Mouse (Mus musculus) embryonic facial prominence, embryonic 12.5 days (tissue): ENCODE data around the gene Asb4. TPM values are rescaled to one million over a fixed set of nuclear protein-coding genes. Genes with fewer than 3 reads are reported as not detected.
"Not testable (repeated sequence)": the region's sequence is repeated elsewhere in the genome, so short reads cannot be mapped to it uniquely, and the experiment has no call there.

Source experiments
- ATAC-seq: fragments of 200-750 bp; cut with Nextera tagmentation; 2 replicates; pipeline ENCODE4 v1.8.0; 2017; ENCODE audit not compliant: insufficient number of reproducible peaks, insufficient read depth, low FRiP score, low TSS enrichment
- H3K27ac ChIP-seq: fragments of 300-500 bp; sonication (generic); 2 replicates; pipeline ENCODE4 v1.5.1; 2016; ENCODE audit warnings: mild to moderate bottlenecking
- H3K27me3 ChIP-seq: fragments of 300-500 bp; sonication (generic); 2 replicates; pipeline ENCODE4 v1.6.1; 2016; ENCODE audit warnings: mild to moderate bottlenecking, moderate library complexity
- H3K36me3 ChIP-seq: fragments of 300-500 bp; sonication (generic); 2 replicates; pipeline ENCODE4 v1.6.1; 2016; ENCODE audit warnings: mild to moderate bottlenecking
- H3K4me1 ChIP-seq: fragments of 300-500 bp; sonication (generic); 2 replicates; pipeline ENCODE4 v1.6.1; 2016
- H3K4me2 ChIP-seq: fragments of 300-500 bp; sonication (generic); replicated peaks from 2 replicates; pipeline ENCODE4 v1.6.1; 2016; ENCODE audit warnings: mild to moderate bottlenecking, moderate library complexity
- H3K4me3 ChIP-seq: fragments of 300-500 bp; sonication (generic); 2 replicates; pipeline ENCODE4 v1.5.1; 2016; ENCODE audit warnings: mild to moderate bottlenecking
- H3K9ac ChIP-seq: fragments of 300-500 bp; sonication (generic); 2 replicates; pipeline ENCODE4 v1.6.1; 2016; ENCODE audit warnings: mild to moderate bottlenecking, moderate library complexity
- H3K9me3 ChIP-seq: fragments of 300-500 bp; sonication (generic); 2 replicates; pipeline ENCODE4 v1.6.1; 2016; ENCODE audit warnings: mild to moderate bottlenecking, moderate library complexity
- WGBS: fragments of 180-500 bp; shearing (Covaris S2); methylation state at CpG from one replicate; pipeline ENCODE4 v1.1.7; 2016; 5-methylcytosine and 5-hydroxymethylcytosine counted together
- polyA plus RNA-seq: library from polyadenylated mRNA; unstranded; fragments of >200 nt; fragmentation: Nextera tagmentation; extraction: Ambion mirVana; gene quantifications from 2 replicates; pipeline ENCODE4 v1.2.1, GENCODE M21; 2016

The Asb4 gene
- 60.3 and 66.7 TPM in 2 replicates for polyA plus RNA-seq

DNA sequence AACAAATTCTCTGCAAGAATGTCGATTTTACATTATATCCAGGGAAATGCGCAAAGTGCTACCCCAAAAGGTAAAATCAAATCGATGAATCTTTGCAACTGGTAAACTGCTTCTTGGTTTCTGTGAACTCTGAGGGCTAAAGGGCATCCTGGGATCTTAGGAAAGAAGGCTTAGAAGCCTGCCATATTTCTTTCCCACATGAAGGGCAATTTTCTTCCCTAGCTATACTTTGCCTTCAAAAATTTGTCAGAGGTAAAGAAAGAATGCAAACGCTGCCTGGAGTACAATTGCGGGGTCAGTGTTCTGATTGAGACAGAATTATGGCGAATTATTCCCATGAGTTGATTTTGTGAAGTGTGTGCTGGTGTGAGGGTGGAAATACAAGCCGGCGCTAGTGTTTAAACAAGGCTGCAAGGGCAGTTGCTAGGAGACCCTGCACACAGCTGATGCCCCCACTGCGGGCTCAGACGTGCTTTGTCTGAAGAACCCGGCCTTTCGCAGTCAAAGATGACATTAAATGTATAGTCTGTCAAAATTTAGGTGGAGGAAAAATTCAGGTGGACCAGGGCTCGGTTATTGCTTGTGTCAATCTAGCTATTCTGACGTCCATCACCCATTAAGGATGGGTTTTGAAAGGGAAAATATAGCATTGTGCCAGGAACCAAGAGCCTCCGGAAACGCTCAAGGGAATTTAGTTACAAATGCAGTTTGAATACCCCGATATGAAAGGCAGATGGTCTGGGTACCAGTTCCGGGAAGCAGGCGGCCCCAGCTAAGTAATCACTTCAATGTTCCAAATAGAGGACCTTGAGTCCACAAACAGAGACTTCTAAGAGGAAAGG is at the start of gene Asb4:
Gene Asb4 (plus strand): TSS at position 51 of the 842 bp plus-strand sequence.
- WGBS = 4% methylated on average over 19 of the region's 19 CpGs
- Histone ChIP-seq H3K27me3 (no peaks in the 10 kb centered on the region), H3K4me2 (peak within 1 kb of the TSS; percentile 57), H3K9me3 (no peaks in the 10 kb centered on the region), H3K9ac (peak within 1 kb of the TSS; percentile 19; the same call in 1 of the 2 replicates), H3K27ac (peak within 1 kb of the TSS; percentile 81), H3K4me1 (peaks cover 36% of the 10 kb centered on the region), H3K36me3 (no peaks in the 10 kb centered on the region), H3K4me3 (peak within 1 kb of the TSS; percentile 27)
- no peak; the same call in 1 of the 2 replicates for ATAC-seq

DNA sequence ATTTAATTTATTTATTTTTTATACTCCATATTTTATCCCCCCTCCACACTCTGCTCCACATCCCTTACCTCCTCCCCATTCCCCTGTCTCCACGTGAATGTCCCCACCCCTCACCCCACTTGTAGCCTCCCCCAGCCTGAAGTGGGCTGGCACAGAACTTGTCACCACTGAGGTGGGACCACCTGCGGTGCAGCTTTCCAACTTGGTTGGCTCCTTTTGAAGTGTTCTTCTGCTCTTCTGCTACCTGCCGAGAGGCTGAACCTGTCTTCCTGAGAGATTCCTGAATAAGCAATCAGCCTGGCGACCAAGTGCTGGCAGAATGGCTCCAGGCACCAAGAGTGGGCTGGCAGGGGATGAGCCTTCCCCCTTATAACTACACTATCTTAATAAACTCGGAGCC is 49.2 kb upstream of the Asb4 start:
- 47% methylated on average over 5 of the region's 5 CpGs for WGBS
- Histone ChIP-seq H3K9me3 (0 out of 2 replicates have a peak, but pooled peaks cover 2% of the 10 kb centered on the region), H3K4me3 (no peak overlapping the region), H3K36me3 (no peaks in the 10 kb centered on the region), H3K9ac (no peak overlapping the region), H3K4me1 (no peaks in the 10 kb centered on the region), H3K4me2 (no peak overlapping the region), H3K27ac (no peak overlapping the region), H3K27me3 (no peaks in the 10 kb centered on the region)
- ATAC-seq = no peak

- not testable (repeated sequence) for H3K4me1 ChIP-seq, H3K27me3 ChIP-seq, H3K27ac ChIP-seq, H3K9ac ChIP-seq, H3K4me3 ChIP-seq, H3K4me2 ChIP-seq, H3K36me3 ChIP-seq, ATAC-seq, H3K9me3 ChIP-seq
Observed at GRCm38 (mm10) chr6:5336016-5336415, 47.2 kb upstream of the Asb4 start.

- H3K27ac ChIP-seq, H3K4me2 ChIP-seq, H3K4me3 ChIP-seq, ATAC-seq, H3K4me1 ChIP-seq, H3K27me3 ChIP-seq, H3K36me3 ChIP-seq, H3K9me3 ChIP-seq, H3K9ac ChIP-seq: not testable (repeated sequence)
- 90% methylated on average over 4 of the region's 4 CpGs for WGBS
Observed at GRCm38 (mm10) chr6:5338781-5339180, 44.4 kb upstream of the Asb4 start.

DNA sequence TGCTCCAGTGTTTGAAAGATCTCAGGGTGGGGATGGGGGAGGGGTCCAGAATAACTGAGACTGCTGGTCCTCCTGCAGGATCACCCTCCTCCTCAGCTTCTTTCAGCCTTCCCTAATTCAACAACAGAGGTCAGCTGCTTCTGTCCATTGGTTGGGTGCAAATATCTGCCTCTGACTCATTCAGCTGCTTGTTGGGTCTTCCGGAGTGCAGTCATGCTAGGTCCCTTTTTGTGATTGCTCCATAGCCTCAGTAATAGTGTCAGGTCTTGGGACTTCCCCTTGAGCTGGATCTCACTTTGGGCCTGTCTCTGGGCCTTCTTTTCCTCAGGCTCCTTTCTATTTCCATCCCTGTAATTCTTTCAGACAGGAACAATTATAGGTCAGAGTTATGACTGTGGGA is 43.9 kb upstream of the Asb4 start:
- H3K9ac ChIP-seq, H3K36me3 ChIP-seq, H3K4me1 ChIP-seq, H3K4me3 ChIP-seq, H3K9me3 ChIP-seq, H3K4me2 ChIP-seq, H3K27me3 ChIP-seq, H3K27ac ChIP-seq, ATAC-seq: not testable (repeated sequence)
- WGBS = 100% methylated on average over 1 of the region's 1 CpGs

DNA sequence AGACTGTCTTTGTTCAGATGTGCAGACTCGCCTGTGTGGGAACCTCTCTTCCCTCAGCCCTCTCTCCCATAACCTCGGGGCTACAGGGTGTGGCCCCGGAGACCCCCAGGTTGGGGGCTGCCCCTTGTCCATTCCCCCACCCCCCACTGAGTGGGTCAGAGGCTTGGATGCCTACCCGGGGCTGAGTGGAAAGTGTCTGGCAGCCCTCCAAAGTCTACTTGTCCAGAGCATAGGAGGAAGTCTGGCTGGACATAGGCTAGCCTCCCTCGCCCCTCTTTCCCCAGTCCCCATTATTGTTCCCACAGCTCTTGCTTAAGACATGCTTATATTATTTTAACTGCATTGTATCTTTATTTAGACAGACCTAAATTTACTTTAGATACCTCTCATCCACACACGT is 38.9 kb upstream of the Asb4 start:
- no peak overlapping the region for H3K27ac ChIP-seq
- H3K4me1 ChIP-seq = no peaks in the 10 kb centered on the region
- ATAC-seq = no peak
- H3K27me3 ChIP-seq = no peaks in the 10 kb centered on the region
- H3K36me3 ChIP-seq = no peaks in the 10 kb centered on the region
- H3K4me2 ChIP-seq = no peak overlapping the region
- no peak overlapping the region for H3K9ac ChIP-seq
- WGBS = 77% methylated on average over 6 of the region's 6 CpGs
- H3K9me3 ChIP-seq = no peaks in the 10 kb centered on the region
- H3K4me3 ChIP-seq = no peak overlapping the region

DNA sequence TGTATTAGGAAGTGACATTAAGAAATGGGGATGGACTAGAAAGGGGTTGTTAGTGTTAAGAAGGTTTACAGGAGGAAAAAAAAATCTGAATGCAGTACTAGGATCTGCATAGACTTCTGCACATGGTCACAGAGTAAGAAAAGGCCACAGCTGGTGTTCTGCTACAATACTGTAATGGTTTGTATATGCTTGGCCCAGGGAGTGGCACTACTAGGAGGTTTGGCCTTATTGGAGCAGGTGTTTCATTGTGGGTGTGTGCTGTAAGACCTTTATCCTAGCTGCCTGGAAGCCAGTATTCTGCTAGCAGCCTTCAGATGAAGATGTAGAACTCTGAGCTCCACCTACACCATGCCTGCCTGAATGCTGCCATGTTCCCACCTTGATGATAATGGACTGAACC is 25.3 kb upstream of the Asb4 start:
- no peak overlapping the region for H3K9ac ChIP-seq
- no peak for ATAC-seq
- H3K4me1 ChIP-seq = no peaks in the 10 kb centered on the region

DNA sequence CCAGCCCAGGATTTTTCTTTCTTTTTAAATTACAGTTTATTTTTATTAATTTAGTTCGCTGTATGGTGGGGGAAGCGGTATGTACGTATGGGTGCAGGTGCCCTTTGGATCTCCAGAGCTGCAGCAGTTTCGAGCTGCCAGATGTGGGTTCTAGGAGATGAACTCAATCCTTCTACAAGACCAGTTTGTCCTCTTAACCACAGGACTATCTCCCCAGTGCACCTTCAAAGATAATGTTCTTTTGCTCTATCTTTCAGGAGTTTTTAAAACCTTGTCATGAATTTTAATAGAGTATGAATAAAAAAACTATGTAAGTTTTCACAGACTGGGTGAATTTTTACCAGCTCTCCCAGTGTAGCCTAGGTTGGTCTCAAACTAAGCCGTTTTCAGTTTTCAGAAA is 22.8 kb upstream of the Asb4 start:
- no peaks in the 10 kb centered on the region for H3K4me1 ChIP-seq
- H3K27ac ChIP-seq = no peak overlapping the region
- H3K9me3 ChIP-seq = no peaks in the 10 kb centered on the region
- H3K36me3 ChIP-seq = no peaks in the 10 kb centered on the region
- 86% methylated on average over 5 of the region's 5 CpGs for WGBS
- ATAC-seq = no peak
- H3K4me3 ChIP-seq = no peak overlapping the region
- no peak overlapping the region for H3K9ac ChIP-seq
- H3K27me3 ChIP-seq = no peaks in the 10 kb centered on the region
- no peak overlapping the region for H3K4me2 ChIP-seq

More for the DNA sequence above, 25.3 kb upstream of the Asb4 start:
- Histone ChIP-seq H3K27me3 (no peaks in the 10 kb centered on the region), H3K4me2 (no peak overlapping the region), H3K9me3 (no peaks in the 10 kb centered on the region), H3K4me3 (no peak overlapping the region), H3K36me3 (no peaks in the 10 kb centered on the region), H3K27ac (no peak overlapping the region)

GRCm38 (mm10) chr6:5361987-5362386 is 21.2 kb upstream of the Asb4 start:
- H3K4me2 ChIP-seq = no peak overlapping the region
- H3K4me1 ChIP-seq = no peaks in the 10 kb centered on the region
- no peak overlapping the region for H3K9ac ChIP-seq
- no peak overlapping the region for H3K27ac ChIP-seq
- H3K27me3 ChIP-seq = no peaks in the 10 kb centered on the region
- 73% methylated on average over 6 of the region's 6 CpGs for WGBS
- H3K36me3 ChIP-seq = no peaks in the 10 kb centered on the region
- no peak overlapping the region for H3K4me3 ChIP-seq
- no peaks in the 10 kb centered on the region for H3K9me3 ChIP-seq
- ATAC-seq = no peak

GRCm38 (mm10) chr6:5365845-5366244 is 17.3 kb upstream of the Asb4 start:
- Histone ChIP-seq H3K9me3 (no peaks in the 10 kb centered on the region), H3K4me1 (no peaks in the 10 kb centered on the region), H3K36me3 (no peaks in the 10 kb centered on the region), H3K4me2 (no peak overlapping the region), H3K4me3 (no peak overlapping the region), H3K27me3 (no peaks in the 10 kb centered on the region), H3K9ac (no peak overlapping the region), H3K27ac (no peak overlapping the region)
- 66% methylated on average over 5 of the region's 5 CpGs for WGBS
- no peak for ATAC-seq

DNA sequence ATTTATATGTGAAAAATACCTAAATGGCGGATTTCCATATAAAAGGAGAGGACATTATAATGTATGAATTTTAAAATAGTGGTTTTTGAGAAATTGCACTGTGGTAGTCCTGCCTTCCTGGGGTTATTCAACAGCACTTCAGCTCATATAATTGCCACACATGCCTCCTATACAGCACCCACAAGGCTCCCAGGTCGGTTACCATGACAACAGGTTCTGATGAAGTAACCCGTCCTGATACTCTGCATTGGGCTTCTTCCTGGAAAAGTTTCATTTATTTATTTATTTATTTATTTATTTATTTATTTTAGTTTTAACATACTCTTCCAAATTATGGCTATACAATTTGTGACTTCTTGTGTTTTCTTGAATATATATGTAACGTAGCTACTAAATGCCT is 6.3 kb upstream of the Asb4 start:
- WGBS = 86% methylated on average over 4 of the region's 4 CpGs
- H3K9ac ChIP-seq = no peak overlapping the region
- H3K4me3 ChIP-seq = no peak overlapping the region
- no peaks in the 10 kb centered on the region for H3K27me3 ChIP-seq
- H3K27ac ChIP-seq = no peak overlapping the region
- peaks cover 28% of the 10 kb centered on the region for H3K4me1 ChIP-seq
- ATAC-seq = no peak
- no peaks in the 10 kb centered on the region for H3K36me3 ChIP-seq
- no peak overlapping the region for H3K4me2 ChIP-seq
- no peaks in the 10 kb centered on the region for H3K9me3 ChIP-seq

DNA sequence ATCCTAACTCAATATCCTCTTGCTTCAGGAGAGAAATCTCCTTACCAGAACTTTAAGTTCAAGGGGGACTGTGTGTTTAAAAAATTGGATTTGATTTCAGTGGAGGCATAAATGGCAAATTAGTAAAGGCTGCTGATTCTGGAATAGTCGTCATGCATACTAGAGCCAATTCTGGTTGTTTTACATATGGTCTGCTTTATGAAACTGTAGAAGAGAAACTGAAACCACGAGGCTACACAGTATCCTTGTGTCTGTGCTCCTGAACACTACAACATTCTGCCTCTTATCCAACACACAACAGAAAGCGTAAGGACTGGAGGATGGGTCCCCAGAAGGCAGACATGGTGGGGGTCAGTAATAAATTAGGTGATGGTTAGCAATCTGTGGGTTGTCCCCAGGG is 4.1 kb upstream of the Asb4 start:
- WGBS = 70% methylated on average over 3 of the region's 3 CpGs
- Histone ChIP-seq H3K36me3 (no peaks in the 10 kb centered on the region), H3K4me2 (no peak overlapping the region), H3K27me3 (no peaks in the 10 kb centered on the region), H3K4me3 (no peak overlapping the region), H3K4me1 (peaks cover 36% of the 10 kb centered on the region), H3K9ac (no peak overlapping the region), H3K27ac (peak overlapping the region; percentile 56; the same call in 1 of the 2 replicates), H3K9me3 (no peaks in the 10 kb centered on the region)
- ATAC-seq = no peak
